Mouse (Mus musculus) embryonic fibroblast, embryonic 13.5 days (primary cell): ENCODE results near the gene Fam24a. TPM values are rescaled to one million over a fixed set of nuclear protein-coding genes. Genes with fewer than 3 reads are reported as not detected.

Experiments
- H3K27ac ChIP-seq: 2 replicates; pipeline ENCODE4 v1.5.1; 2012; ENCODE audit warnings: low read length, control low read depth, inconsistent platforms; ENCODE audit not compliant: insufficient read depth
- H3K4me1 ChIP-seq: 2 replicates; pipeline ENCODE4 v1.6.1; 2011; ENCODE audit warnings: low read length; ENCODE audit not compliant: control insufficient read depth, insufficient read depth
- H3K4me3 ChIP-seq: 2 replicates; pipeline ENCODE4 v1.5.1; 2011; ENCODE audit warnings: mild to moderate bottlenecking, control low read depth, low read length; ENCODE audit not compliant: insufficient read depth
- CTCF ChIP-seq: IDR thresholded peaks from 2 replicates; pipeline ENCODE4 v1.5.1; 2011; ENCODE audit warnings: mild to moderate bottlenecking, control low read depth, low read length, moderate library complexity, borderline replicate concordance; ENCODE audit not compliant: insufficient read depth
- POLR2A ChIP-seq: IDR thresholded peaks from 2 replicates; pipeline ENCODE4 v1.6.1; 2011; ENCODE audit warnings: low read depth, mild to moderate bottlenecking, control low read depth, low read length, moderate library complexity
- polyA plus RNA-seq: library from polyadenylated mRNA; stranded (reverse); fragments of >200 nt; gene quantifications from 2 replicates; pipeline ENCODE4 v1.2.4, GENCODE M21; 2011; ENCODE audit warnings: low read depth; ENCODE audit not compliant: missing spikeins, insufficient read length

The Fam24a gene
- not detected in 2 replicates for polyA plus RNA-seq

- Histone ChIP-seq H3K27ac (no peak within 1 kb of the TSS), H3K4me1 (no peaks in the 10 kb centered on the region), H3K4me3 (no peak within 1 kb of the TSS)
- TF ChIP-seq CTCF (no peak), POLR2A (no peak)
Observed at GRCm38 (mm10) chr7:131333564-131333963, at the start of gene Fam24a. Gene Fam24a, plus strand, starts transcription at chr7:131333864.

- H3K27ac ChIP-seq = no peak overlapping the region
- H3K4me3 ChIP-seq = no peak overlapping the region
- TF ChIP-seq CTCF = no peak
- no peak for TF ChIP-seq POLR2A
- no peaks in the 10 kb centered on the region for H3K4me1 ChIP-seq
Observed at GRCm38 (mm10) chr7:131297151-131297550, 36.5 kb upstream of the Fam24a start.

DNA sequence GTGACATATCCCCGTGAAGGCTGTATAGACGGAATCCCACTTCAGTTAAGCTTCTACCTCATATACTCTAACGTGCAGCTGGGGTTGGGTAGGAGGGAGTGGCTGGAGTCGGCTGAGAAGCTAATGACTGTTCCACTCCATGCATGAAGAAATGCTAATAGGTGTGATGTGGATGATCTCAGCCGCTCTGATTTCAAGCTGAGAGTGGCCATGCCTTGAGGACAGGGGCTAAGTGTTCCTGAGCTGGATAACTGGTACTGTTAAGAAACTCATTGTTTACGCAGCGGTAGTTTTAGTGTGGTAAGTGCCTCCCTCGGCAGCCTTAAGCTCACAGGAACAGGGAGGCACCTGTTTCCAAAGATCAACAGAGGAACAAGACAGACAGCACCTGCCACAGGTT, 30.3 kb upstream of the Fam24a start:
- TF ChIP-seq CTCF (no peak), POLR2A (no peak)
- Histone ChIP-seq H3K27ac (no peak overlapping the region), H3K4me3 (no peak overlapping the region), H3K4me1 (no peaks in the 10 kb centered on the region)

DNA sequence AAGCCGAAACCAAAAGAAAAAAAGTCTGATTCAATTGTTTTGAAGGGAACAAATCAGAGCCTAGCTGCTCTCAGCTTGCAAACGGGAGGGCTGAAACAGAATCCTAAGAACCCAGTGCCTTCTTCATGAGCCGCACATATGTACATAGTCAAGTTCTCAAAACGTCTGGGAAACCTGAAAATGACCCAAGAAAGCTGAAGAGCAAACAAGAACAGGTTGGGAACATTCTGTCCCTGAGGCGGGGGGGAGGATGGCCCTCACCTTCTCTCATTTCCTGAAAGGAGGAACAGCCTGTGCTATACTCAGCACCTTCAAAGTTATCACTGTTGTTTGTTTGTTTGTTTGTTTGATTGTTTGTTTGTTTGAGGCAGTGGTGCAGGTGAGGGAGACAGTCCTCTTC, 26.9 kb upstream of the Fam24a start:
- H3K4me1 ChIP-seq = no peaks in the 10 kb centered on the region
- H3K4me3 ChIP-seq = no peak overlapping the region
- no peak for TF ChIP-seq POLR2A
- TF ChIP-seq CTCF = no peak
- H3K27ac ChIP-seq = no peak overlapping the region

DNA sequence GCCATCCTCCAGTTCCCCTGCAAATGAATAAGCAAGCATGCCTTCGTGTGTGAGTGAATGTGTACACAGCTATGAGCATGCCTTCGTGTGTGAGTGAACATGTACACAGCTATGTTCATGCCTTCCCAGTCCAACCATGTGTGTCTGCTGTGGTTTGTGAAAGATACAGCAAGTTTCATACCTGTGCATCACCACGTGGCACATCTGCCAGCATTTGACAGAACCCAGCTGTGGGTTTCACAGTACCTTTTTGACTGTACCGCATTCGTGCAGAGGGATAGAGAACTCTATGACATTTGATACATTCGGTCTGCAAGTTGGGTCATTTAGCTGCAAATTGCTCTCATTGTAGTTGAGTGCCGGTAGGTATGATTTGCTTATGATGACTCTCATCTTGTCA, 19.2 kb upstream of the Fam24a start:
- Histone ChIP-seq H3K4me1 (no peaks in the 10 kb centered on the region), H3K27ac (no peak overlapping the region), H3K4me3 (no peak overlapping the region)
- TF ChIP-seq CTCF = no peak
- TF ChIP-seq POLR2A = no peak

- Histone ChIP-seq H3K4me3 (no peak overlapping the region), H3K4me1 (no peaks in the 10 kb centered on the region), H3K27ac (no peak overlapping the region)
- no peak for TF ChIP-seq POLR2A
- TF ChIP-seq CTCF = no peak
Observed at GRCm38 (mm10) chr7:131317587-131317986, 16.1 kb upstream of the Fam24a start.

GRCm38 (mm10) chr7:131318340-131318739, 15.3 kb upstream of the Fam24a start:
- no peak for TF ChIP-seq POLR2A
- no peak for TF ChIP-seq CTCF
- H3K4me3 ChIP-seq = no peak overlapping the region
- no peak overlapping the region for H3K27ac ChIP-seq
- no peaks in the 10 kb centered on the region for H3K4me1 ChIP-seq

- no peak for TF ChIP-seq CTCF
- no peak for TF ChIP-seq POLR2A
- H3K4me3 ChIP-seq = no peak within 1 kb of the TSS
Observed at GRCm38 (mm10) chr7:131322192-131322591, 11.5 kb upstream of the Fam24a start, which contains the start of gene Cuzd1. Gene Cuzd1, minus strand, starts transcription at chr7:131322292.

GRCm38 (mm10) chr7:131327054-131327453, 6.6 kb upstream of the Fam24a start:
- H3K4me1 ChIP-seq = no peaks in the 10 kb centered on the region
- TF ChIP-seq CTCF = no peak
- no peak for TF ChIP-seq POLR2A
- no peak overlapping the region for H3K27ac ChIP-seq
- no peak overlapping the region for H3K4me3 ChIP-seq

More at GRCm38 (mm10) chr7:131322192-131322591, 11.5 kb upstream of the Fam24a start, which contains the start of gene Cuzd1:
- Histone ChIP-seq H3K4me1 (no peaks in the 10 kb centered on the region), H3K27ac (no peak within 1 kb of the TSS)

- no peak for TF ChIP-seq POLR2A
- TF ChIP-seq CTCF = no peak
- no peak within 1 kb of the TSS for H3K27ac ChIP-seq
- H3K4me1 ChIP-seq = no peaks in the 10 kb centered on the region
- H3K4me3 ChIP-seq = no peak within 1 kb of the TSS
Observed at GRCm38 (mm10) chr7:131329416-131329815, 4.2 kb upstream of the Fam24a start, which contains the start of gene Fam24b. Gene Fam24b, minus strand, starts transcription at chr7:131329516.
